Mouse (Mus musculus): ENCODE measurements around the gene Tescl.
A peak's percentile ranks its signal among the peaks of the same experiment; 100 is the strongest.

The Tescl gene

DNA sequence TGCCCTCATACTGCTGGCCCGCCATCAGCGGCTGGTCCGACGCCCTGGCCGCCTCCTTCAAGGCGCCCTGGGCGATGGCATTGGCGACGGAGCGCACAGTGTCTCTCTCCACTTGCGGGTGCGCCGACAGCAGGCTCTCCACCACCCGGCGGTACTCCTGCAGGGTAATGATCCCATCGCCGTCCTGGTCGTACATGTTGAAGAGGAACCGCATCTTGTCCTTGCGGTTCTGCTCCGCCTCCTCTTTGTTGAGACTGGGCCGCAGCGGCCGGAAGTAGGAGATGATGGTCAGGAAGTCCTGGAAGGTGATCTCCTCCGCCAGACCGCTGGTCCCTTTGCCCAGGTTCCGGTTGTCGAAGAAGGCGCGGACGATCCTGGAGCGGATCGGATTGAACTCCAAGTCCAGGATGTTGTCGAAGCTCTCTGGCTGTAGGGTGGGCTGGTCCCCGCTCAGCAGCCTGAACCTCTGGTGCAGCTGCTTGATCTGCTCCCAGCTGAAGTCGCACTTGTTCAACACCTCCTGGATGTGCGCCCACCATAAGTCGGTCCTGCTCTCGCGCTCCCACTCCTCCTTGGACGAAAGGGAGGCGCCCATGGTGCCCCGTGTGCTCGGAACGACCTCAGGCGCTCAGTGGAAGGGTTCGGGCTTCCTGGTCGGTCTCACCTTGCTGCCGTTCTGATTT is at the start of gene Tescl:
Gene Tescl (minus strand): TSS at position 633 of the 683 bp plus-strand sequence.
- DNase-seq (ENCODE audit: low read depth, low spot score): no peak

DNA sequence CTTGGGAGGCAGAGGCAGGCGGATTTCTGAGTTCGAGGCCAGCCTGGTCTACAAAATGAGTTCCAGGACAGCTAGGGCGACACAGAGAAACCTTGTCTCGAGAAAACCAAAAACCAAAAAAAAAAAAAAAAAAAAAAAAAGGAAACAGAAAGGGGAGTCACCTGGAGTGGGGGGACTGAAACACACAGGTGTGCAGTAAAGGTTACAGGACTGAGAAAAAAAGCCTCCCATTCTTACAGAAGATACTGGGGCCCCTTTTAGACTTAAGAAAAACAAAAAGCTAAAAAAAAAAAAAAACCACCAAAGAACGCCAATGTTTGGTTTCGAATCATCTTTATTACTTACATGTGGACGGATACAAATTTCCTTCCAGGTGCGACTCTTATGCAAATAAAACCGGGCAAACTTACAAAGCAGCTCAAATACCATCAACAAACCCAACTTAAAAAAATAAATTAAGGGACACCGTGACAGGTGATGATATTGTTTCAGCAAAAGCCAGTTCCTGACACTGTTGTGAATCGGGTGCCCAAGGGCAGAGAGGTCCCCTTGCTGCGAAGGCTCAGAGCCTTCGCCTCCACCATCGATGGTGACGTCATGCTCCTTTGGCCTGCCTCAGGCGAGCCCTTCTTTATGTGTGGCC is 49.1 kb upstream of the Tescl start:
- no peak for DNase-seq (ENCODE audit: low read depth, low spot score)

DNA sequence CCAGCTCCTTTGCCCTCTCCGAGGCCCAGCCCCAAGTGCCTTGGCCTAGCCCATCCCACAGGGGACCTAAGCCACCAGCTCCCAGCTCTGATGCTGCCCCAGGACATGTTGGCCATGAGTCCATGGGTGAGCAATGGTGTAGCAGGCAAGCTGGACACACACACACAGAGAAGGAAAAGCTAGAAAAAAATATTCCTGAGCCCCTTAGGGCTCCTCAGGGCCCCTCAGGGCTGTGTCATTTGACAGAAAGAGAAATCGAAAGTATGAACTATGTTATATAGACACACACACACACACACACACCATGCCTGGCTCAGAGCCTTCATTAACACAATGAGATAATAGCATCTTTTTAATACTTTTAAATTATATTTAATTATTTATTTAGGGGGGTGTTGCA is 46.6 kb upstream of the Tescl start:
- no peak for DNase-seq (ENCODE audit: low read depth, low spot score)

DNA sequence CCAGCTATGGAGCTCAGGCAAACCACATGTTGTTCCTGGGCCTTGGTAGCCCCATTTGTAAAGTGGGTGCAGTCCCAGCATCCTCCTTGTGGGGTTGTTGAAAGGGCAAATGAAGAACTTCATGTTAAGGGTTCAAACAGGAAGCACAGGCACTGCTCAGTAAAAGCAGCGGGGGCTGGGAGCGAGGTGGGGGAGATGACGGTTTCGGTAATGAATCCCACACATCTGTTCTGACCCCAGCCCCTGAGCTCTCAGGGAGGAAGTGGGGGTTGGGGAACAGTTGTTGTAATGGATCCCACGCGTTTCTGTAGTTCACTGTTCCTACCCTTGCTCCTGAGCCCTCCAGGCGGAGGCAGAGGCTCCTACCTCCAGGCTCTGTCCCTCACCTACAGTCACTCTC is 46.2 kb upstream of the Tescl start:
- DNase-seq (ENCODE audit: low read depth, low spot score): no peak

DNA sequence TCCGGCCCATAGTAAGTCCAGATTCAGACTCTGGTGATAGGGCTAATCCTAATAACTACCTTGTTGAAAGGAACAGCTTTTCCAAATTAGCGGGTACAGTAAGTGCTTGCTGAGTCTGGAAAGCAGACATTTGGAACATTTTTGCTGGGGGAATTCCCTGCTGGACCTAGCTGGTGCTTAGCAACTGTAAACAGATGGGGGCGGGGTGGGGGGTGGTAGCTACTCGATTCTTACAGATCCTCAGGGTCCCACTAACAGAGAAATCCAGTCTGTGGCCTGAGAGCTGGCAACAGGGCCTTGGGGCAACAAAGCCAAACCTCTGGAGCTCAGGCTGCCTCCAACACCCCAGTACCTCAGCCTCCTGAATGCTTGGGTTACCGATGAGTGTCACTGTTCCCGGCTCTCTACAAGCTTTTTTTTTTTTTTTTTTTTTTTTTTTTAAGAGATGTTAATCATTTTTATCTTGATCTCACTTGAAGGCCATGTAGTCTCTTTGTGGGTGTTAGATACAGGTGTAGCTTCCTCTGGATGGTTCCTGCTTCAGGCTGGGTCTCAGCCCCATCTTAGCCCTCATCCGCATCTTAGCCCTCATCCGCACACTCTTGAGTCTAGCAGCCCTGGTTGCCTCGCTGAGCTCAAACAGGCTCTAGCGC is 44.4 kb upstream of the Tescl start:
- DNase-seq (ENCODE audit: low read depth, low spot score): no peak

DNA sequence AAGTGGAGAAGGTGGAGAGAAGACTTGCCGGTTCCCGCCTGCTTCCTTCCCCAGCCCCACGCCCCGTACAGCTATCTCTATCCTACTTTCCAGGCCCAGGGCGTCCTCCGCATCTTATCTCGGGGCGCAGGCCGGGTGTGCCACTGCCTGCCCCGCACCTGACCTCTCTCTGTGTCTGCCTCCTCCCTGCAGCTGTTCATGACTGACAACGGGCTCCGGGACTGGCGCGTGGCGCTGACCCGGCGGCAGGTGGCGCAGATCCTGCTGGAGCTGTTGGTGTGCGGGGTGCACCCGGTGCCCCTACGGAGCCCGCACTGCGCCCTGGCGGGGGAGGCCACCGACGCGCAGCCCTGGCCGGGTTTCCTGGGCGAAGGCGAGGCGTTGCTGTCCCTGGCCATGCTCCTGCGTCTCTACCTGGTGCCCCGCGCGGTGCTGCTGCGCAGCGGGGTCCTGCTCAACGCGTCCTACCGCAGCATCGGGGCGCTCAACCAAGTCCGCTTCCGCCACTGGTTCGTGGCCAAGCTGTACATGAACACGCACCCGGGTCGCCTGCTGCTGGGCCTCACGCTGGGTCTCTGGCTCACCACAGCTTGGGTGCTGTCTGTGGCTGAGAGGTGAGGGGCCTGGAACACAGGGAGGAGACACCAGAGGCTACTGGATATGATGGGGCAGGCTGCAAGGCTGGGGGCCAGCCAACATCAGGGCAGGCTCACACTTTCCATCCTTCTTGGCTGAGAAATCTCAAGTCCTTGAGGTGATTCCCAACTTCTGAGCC is 43.5 kb upstream of the Tescl start:
- no peak for DNase-seq (ENCODE audit: low read depth, low spot score)

DNA sequence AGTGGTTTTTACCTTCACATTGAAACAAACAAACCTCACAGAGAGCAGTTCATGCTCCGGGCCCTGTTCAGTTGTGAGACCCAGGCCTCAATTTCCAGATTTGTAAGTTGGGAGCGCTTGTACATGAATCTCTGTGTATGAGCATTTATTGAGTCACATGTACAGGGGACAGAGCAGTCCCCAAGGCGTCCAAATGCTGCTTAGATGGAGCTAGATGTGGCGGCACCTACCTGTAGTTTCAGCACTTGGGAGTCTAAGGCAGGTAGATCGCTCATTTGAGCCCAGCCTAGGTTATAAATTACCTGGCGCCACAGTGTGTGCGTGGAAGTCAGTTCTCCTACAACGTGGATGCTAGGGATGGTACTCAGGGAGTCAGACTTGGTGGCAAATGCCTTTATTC is 42.7 kb upstream of the Tescl start:
- DNase-seq (ENCODE audit: low read depth, low spot score): no peak

DNA sequence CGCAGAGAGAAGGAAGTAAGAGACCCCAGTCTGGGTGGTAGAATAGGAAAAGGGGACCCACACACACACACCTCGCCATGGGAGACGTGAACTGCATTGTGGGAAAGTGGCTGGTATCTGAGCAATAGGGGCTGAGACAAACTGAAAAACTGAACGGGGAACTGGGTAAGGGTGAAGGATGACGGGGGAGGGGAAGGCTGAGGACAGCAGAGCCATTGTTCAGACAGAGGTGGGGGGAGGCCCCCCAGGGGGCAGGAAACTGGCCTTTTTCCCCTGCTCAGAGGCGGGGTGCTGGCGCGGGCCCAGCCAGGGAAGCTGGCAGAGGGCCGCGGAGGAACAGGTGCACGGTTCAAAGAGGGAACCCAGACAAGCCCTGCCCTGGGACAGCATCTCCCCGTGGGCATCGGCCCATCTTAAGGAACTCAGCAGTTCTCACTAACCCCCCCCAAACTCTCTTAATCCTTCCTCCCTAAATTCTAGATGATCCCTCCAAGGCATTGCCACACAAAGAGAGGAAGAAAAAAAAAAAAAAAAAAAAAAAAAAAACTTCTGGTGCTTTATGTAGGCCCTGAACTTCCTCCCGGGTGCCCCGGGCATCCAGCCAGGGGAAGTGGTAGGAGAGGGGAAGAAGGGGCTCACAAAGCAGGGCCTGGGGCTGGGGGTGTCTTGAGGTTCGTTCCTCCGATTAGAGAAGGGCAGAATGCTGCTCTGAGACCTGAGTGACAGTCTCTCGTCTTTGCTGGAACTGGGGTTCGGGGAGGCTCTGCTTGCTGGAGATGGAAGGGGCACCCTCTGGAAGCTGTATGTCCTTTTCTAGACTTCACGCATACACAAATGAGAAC is 40.0 kb upstream of the Tescl start:
- no peak for DNase-seq (ENCODE audit: low read depth, low spot score)

DNA sequence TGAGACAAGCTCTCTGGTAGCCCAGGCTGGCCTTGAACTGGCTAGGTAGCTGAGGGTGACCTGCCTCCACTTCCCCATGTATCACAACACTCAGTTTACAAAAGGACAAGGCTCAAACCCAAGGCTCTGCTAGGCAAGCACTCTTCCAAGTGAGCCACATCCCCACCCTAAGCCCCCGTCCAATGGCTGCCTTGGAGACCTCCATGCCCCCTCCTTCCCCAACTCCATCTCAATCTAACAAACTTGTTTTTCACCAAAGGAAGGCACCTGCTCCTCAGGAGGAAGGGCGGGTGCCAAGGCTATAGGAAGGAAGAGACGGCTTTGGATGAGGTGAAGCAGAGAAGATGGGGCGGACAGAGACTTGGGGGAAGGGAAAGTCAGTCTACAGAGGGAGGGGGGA is 39.0 kb upstream of the Tescl start:
- no peak for DNase-seq (ENCODE audit: low read depth, low spot score)

DNA sequence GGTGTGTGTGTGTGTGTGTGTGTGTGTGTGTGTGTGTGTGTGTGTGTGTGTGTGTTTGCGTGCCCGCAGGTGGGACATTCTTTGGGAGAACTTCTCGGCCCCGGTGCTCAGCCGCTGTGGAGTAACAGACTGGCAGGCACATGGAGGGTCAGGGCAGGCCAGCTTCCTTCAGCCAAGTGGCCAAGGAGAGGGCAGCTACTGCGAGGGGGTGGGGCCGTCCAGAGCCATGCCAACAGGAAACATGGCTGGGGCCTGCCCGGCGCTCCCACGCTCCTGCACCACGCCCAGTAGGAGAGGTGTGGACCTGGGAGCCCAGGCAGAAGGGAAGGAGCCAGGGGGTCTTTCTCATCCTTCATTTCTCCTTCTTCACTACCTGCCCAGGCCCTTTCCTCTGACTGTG is 38.6 kb upstream of the Tescl start:
- DNase-seq (ENCODE audit: low read depth, low spot score): no peak

DNA sequence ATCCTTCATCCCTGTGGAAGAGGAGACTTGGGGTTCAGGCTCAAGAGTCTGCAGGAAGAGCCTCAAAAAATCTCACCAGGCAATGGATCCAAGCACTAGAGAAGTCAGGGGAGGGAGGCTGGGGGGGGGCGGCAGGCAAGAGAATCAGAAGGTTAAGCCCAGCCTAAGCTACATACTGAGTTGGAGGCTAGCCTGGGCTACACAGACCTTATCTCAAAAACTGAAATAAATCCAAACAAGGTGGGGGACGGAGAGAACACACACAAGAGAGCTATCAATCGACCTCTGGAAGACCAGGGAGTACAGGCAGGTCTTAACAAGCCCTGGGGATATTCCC is 38.0 kb upstream of the Tescl start:
- DNase-seq (ENCODE audit: low read depth, low spot score): no peak

DNA sequence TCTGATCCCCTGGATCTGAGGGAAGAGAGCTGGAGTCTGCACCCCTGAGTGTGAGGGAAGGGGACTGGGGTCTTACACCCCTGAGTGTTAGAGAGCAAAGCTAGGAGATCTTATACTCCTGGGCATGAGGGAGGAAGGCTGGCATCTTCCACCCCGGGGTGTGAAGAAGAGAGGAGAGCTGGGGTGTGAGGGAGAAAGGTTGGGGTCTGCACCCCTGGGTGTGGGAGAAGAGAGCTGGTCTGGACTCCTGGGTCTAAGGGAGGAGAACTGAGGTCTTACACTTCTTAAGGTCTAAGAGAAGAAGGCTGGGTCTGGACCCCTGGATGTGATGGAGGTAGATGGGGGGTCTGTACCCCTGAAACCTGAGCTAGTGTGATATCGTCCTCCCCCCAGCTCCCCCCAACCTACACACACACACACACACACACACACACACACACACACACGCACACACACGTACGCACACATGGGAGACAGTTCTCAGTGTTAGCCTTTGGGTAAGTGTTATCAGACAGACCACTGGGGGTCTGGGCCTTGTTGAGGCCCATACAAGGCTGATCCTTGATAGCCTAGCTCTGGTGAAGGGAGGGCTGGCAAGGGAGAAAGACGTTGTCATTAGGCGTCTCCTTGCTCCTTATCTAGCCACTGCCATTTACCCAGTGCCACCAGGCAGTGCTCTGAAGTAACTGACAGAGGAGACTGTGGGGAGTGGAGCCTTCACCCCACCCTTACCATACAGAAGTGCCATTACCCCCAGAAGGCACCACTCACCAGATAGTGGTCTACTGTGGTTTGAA is 37.5 kb upstream of the Tescl start:
- DNase-seq (ENCODE audit: low read depth, low spot score): no peak

DNA sequence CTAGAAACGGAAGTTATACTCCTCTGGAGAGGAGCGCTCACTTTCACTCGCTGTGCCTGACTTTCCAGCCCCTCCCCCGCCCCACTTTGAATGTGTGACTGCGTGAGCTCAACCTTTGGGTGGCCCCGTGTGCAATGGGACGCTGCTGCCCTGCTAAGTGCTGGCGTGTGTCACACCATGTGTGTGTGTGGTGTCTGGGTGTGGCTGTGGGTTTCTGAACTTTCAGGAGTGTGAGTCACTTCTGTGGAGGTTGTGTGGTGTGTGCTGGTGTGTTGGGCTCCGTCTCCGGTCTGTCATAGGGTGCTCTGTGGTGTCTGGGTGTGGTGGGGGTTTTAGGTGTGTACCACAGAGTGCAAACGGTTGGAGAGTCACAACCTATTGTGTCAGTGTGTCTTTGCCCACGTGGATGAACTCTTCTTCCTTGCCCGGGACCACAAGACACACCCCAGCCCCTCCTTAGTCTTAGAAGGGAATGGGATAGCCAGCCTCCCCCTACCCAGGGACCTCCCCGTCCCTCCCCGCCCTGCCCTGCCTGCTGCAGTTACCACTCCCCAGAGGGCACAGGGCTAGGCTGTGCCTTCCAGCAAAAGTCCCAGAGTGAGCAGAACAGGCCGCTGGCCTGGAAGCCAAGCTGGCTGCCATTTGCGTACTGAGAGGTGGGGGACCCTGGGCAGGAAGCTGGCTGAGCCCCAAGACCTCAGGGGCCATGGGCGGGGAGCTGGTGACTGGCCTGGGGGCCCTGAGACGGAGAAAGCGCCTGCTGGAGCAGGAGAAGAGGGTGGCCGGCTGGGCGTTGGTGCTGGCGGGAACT is 36.2 kb upstream of the Tescl start, which contains the start of gene Kcnn4:
Gene Kcnn4 (plus strand): TSS at position 533 of the 811 bp plus-strand sequence.
- DNase-seq (ENCODE audit: low read depth, low spot score): no peak

DNA sequence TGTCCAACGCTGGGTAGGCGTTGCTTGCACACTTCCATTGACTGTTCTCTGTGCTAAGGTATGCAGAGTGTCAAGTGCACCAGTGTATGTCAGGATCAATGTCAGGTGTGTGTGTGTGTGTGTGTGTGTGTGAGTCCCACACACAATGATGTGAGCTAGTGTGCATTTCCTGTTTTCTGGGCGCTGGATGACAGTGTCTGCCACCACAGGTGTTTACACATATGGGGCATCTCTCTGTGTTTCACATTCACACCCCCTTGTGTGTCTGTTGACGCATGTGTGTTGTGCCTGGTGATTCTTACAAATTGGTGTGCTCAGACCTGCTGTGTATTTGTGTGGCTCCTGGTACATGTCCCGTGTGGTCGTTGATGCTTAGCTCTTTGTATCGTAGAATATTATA is 35.2 kb upstream of the Tescl start:
- no peak for DNase-seq (ENCODE audit: low read depth, low spot score)

DNA sequence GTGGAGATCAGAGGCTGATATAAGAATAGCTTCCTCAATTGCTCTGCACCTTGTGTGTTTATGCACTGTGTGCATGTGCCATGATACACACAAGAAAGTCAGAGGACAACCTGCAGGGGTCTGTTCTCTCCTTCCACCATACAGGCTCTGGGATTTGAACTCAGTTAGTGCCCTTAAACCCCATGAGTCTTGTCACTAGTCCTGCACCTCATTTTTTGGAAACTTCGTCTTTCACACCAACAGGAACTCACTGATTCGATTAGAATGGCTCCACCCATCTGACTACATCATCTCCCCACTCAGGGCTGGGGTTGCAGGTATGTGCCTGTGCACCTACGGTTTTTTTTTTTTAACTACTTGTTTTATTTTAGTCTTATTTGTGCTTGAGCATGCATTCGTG is 34.5 kb upstream of the Tescl start:
- DNase-seq (ENCODE audit: low read depth, low spot score): no peak

DNA sequence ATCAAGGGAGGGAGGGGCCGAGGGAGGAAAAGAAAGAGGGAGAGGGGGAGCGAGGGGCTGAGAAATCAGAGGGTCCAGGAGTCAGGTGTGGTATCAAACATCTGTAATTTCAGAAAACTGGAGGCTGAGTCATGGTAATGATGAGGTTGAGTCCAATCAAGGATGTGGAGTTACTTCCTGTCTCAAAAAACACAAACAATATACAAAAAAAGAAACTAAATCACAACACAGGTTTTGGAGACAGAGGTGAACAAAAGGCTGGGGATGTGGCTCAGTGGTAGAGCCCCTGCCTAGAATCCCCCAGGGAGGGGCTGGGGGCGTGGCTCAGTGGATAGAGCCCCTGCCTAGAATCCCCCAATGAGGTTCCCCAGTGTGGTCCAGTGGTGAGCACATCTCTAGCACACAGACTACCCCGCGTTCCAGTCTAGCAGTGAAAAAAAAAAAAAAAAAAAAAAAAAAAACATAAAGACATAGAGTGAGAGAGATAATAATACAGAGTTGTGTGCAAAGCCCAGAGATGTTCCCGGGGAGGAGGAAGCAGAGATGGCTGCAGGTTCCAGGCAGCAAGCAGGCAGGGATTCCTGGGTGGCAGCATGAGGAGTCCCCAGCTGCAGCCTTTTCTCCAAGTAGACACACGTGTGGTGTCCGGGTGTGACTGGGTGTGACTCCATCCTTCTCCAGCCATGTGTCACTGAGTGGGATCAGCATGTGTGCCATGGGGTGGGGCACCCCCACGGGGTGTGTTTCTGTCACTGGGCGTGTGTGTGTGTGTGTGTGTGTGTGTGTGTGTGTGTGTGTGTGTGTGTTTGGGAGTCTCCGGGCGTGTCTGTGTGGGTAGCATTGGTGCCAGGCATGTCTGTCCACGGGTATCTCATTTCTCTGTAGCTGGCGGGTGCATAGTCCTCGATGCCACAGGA is 33.2 kb upstream of the Tescl start:
- no peak for DNase-seq (ENCODE audit: low read depth, low spot score)

DNA sequence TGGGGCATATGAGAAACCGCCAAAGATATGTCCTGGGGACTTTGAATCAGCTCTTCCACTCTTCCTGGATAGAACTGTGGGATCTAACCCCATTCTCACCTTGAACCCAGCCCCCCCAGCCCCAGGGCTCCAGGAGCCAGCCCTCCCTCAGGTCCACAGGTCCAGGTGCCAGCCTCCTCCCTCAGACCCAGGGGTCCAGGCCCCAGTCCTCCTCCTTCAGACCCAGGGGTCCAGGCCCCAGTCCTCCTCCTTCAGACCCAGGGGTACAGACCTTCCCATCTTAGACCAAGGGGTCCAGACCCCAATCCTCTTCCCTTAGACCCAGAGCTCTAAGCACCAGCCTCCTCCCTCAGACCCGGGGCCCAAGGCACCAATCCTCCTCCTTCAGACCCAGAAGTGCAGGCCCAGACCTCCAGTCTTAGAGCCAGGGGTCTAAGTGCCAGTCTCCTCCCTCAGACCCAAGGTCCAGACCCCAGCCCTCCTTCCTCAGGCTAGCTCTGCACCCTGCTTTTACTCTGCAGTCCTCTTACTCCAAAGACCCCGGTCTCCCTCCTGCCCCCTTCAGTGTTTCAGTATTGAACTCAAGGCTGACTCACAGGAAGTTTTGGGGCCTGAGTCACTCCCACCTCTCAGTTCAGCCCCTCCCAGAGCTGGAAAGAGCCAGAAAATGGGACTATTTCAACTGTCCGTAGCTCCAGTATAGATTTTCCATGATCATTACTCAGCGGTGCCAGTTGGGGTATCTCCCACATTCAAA is 31.7 kb upstream of the Tescl start:
- no peak for DNase-seq (ENCODE audit: low read depth, low spot score)

DNA sequence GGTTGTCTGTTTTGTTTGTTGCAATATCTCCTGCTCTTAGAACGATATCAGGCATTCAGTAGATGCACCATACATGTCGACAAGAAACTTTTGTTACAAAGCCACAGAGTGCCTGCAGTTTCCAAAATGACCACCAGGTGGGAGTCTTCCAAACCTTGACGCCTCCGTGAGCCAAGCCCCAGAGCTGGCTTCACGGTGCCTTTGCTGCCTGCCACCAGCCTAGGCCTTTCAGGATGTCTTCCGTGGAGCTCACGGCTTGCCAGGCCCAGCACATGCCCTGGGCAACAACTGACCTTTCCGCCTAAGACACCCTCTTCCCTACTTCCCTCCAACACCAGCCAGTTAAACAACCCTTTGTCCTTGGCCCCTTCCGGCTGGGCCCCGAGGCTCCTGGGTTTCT is 31.1 kb upstream of the Tescl start:
- peak; percentile 75 for DNase-seq (ENCODE audit: low read depth, low spot score)
